Comparison of ENCODE assay signal across 29 mouse cellular contexts in the genomic region with DNA sequence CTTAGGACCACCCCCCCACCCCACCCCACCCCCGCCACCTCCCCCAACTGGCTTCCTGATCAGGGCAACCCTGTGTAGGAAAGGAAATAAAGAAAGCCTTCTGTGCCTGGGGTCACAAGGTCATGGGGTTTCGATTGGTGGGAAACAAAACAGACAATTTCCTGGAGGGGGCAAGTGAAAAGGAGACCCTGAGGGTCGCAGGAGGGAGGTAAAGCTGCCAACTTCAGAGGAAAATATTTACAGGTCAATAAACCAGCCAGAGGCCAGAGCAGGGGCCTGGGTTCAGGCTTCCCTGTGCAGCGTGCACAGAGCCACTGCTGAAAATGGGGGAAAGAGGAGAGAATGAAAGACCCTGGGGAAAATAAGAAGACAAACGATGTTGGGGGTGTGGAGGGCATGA.
DNase-seq lines count a peak whose midpoint lies in the region; ATAC-seq lines count a peak whose summit lies in the region.
"Had no signal": no experiment of that assay in that cellular context is flagged by ENCODE, and none has a peak within 500 bp of the region (broad histone marks: within the 10 kb centered on the region; RNA-seq: fewer than 3 reads in every experiment).

No protein-coding gene starts in this region.

- no peak overlapping the region for H3K4me2 ChIP-seq in forebrain, embryonic 14.5 days (ENCODE audit: low read length)
- H3K4me2 ChIP-seq in neural tube, embryonic 15.5 days, result no peak overlapping the region
- H3K4me2 ChIP-seq in limb, embryonic 11.5 days (ENCODE audit: low read depth, severe bottlenecking), result no peak overlapping the region; the same call in 1 of the 2 replicates
- H3K4me2 ChIP-seq: embryonic facial prominence, embryonic 15.5 days; forebrain, embryonic 15.5 days; hindbrain, embryonic 15.5 days; liver, embryonic 12.5 days; midbrain, embryonic 11.5 days; stomach, embryonic 15.5 days had no signal

- H3K27ac ChIP-seq in forebrain, embryonic 10.5 days, result peak overlapping the region; percentile 40; the same call in 1 of the 2 replicates
- H3K27ac ChIP-seq in forebrain, embryonic 14.5 days (ENCODE audit: low read depth, low read length), result no peak overlapping the region
- H3K27ac ChIP-seq in neural tube, embryonic 15.5 days (replicated peaks), result no peak overlapping the region
- peak overlapping the region; percentile 47; the same call in 1 of the 2 replicates for H3K27ac ChIP-seq in limb, embryonic 11.5 days (replicated peaks; ENCODE audit: low read depth, low read length)
- H3K27ac ChIP-seq: forebrain, embryonic 15.5 days; hindbrain, embryonic 15.5 days; layer of hippocampus, adult 2 months; liver, embryonic 12.5 days; stomach, embryonic 15.5 days had no signal

- peaks cover 7% of the 10 kb centered on the region; the same call in 1 of the 2 replicates for H3K9me3 ChIP-seq in forebrain, embryonic 10.5 days
- H3K9me3 ChIP-seq in forebrain, embryonic 14.5 days (replicated peaks; ENCODE audit: control insufficient read depth, low read length), result no peaks in the 10 kb centered on the region; the same call in 1 of the 2 replicates
- no peaks in the 10 kb centered on the region for H3K9me3 ChIP-seq in neural tube, embryonic 15.5 days (replicated peaks)
- no peaks in the 10 kb centered on the region for H3K9me3 ChIP-seq in limb, embryonic 11.5 days (ENCODE audit: control insufficient read depth, low read length)
- H3K9me3 ChIP-seq: embryonic facial prominence, embryonic 15.5 days; forebrain, embryonic 15.5 days; hindbrain, embryonic 15.5 days; stomach, embryonic 15.5 days had no signal

- ATAC-seq in forebrain, embryonic 14.5 days, result no peak
- no peak for ATAC-seq in neural tube, embryonic 15.5 days (ENCODE audit: low FRiP score)
- ATAC-seq in limb, embryonic 11.5 days (ENCODE audit: insufficient number of reproducible peaks, low FRiP score, low TSS enrichment, low read depth), result no peak
- ATAC-seq: activated CD4-positive, CD25-positive, alpha-beta regulatory T cell, adult 4 months; forebrain, embryonic 15.5 days; liver, embryonic 12.5 days; liver, postnatal 0 days had no signal

- H3K9ac ChIP-seq in forebrain, embryonic 14.5 days (ENCODE audit: low read length), result no peak overlapping the region
- H3K9ac ChIP-seq in neural tube, embryonic 15.5 days (replicated peaks), result no peak overlapping the region
- H3K9ac ChIP-seq in limb, embryonic 11.5 days (ENCODE audit: low read length), result no peak overlapping the region
- H3K9ac ChIP-seq: embryonic facial prominence, embryonic 15.5 days; forebrain, embryonic 15.5 days; hindbrain, embryonic 15.5 days; liver, embryonic 12.5 days; liver, postnatal 0 days; stomach, embryonic 15.5 days had no signal

- 6% methylated on average over 5 of the region's 5 CpGs for WGBS in forebrain, embryonic 10.5 days
- 25% methylated on average over 5 of the region's 5 CpGs for whole genome bisulfite sequencing in forebrain, embryonic 14.5 days
- 14% methylated on average over 5 of the region's 5 CpGs for WGBS in neural tube, embryonic 15.5 days
- WGBS in limb, embryonic 11.5 days, result 2% methylated on average over 5 of the region's 5 CpGs

- no peak overlapping the region for H3K4me3 ChIP-seq in forebrain, embryonic 10.5 days
- H3K4me3 ChIP-seq in forebrain, embryonic 14.5 days (ENCODE audit: low read depth, low read length), result no peak overlapping the region
- H3K4me3 ChIP-seq in neural tube, embryonic 15.5 days (replicated peaks), result no peak overlapping the region
- H3K4me3 ChIP-seq in limb, embryonic 11.5 days (ENCODE audit: low read depth, low read length), result no peak overlapping the region
- H3K4me3 ChIP-seq: embryonic facial prominence, embryonic 15.5 days; forebrain, embryonic 15.5 days; hindbrain, embryonic 15.5 days; layer of hippocampus, adult 2 months; liver, embryonic 12.5 days; myocyte; stomach, embryonic 15.5 days had no signal

- H3K27me3 ChIP-seq in forebrain, embryonic 10.5 days (ENCODE audit: poor library complexity, severe bottlenecking), result peaks cover 14% of the 10 kb centered on the region
- no peaks in the 10 kb centered on the region for H3K27me3 ChIP-seq in forebrain, embryonic 14.5 days (replicated peaks; ENCODE audit: control insufficient read depth, insufficient read depth, low read length)
- H3K27me3 ChIP-seq in neural tube, embryonic 15.5 days (replicated peaks), result no peaks in the 10 kb centered on the region
- no peaks in the 10 kb centered on the region for H3K27me3 ChIP-seq in limb, embryonic 11.5 days (ENCODE audit: control insufficient read depth, insufficient read depth, low read length)
- H3K27me3 ChIP-seq: embryonic facial prominence, embryonic 15.5 days; forebrain, embryonic 15.5 days; hindbrain, embryonic 15.5 days; liver, embryonic 12.5 days; stomach, embryonic 15.5 days had no signal

- H3K4me1 ChIP-seq in forebrain, embryonic 10.5 days, result peaks cover 44% of the 10 kb centered on the region
- H3K4me1 ChIP-seq in forebrain, embryonic 14.5 days (ENCODE audit: control insufficient read depth, insufficient read depth, low read length), result no peaks in the 10 kb centered on the region; the same call in 1 of the 2 replicates
- peaks cover 10% of the 10 kb centered on the region for H3K4me1 ChIP-seq in neural tube, embryonic 15.5 days
- H3K4me1 ChIP-seq in limb, embryonic 11.5 days (ENCODE audit: control insufficient read depth, insufficient read depth, low read length), result peaks cover 26% of the 10 kb centered on the region
- H3K4me1 ChIP-seq: hindbrain, embryonic 15.5 days had no signal

- peak; percentile 22 for DNase-seq in forebrain, embryonic 10.5 days (ENCODE audit: extremely low spot score, low spot score)
- no peak for DNase-seq in forebrain, embryonic 14.5 days (ENCODE audit: low spot score)
- peak; percentile 46 for DNase-seq in neural tube, embryonic 10.5 days (ENCODE audit: extremely low spot score, low spot score)
- peak; percentile 60 for DNase-seq in limb, embryonic 11.5 days (ENCODE audit: low spot score)
- peak; percentile 38 for DNase-seq in yolk sac, embryonic 10.5 days (ENCODE audit: low spot score)
- no peak for DNase-seq in gastrocnemius, postnatal 36 days
- no peak for DNase-seq in cerebellum, postnatal 25 days
- DNase-seq: adrenal gland, postnatal 36 days; cerebellum, adult 18-20 months; cerebellum, postnatal 10 days; gastrocnemius, postnatal 10 days; heart, postnatal 36 days; kidney, adult 18-20 months; kidney, postnatal 36 days; layer of hippocampus, postnatal 36 days; liver, postnatal 0 days; retina, postnatal 1 day; right cerebral cortex, postnatal 14 days; thymus, postnatal 14 days had no signal

- H3K36me3 ChIP-seq in forebrain, embryonic 10.5 days (replicated peaks), result peaks cover 30% of the 10 kb centered on the region
- no peaks in the 10 kb centered on the region for H3K36me3 ChIP-seq in forebrain, embryonic 14.5 days (ENCODE audit: control insufficient read depth, insufficient read depth, low read length)
- no peaks in the 10 kb centered on the region for H3K36me3 ChIP-seq in neural tube, embryonic 15.5 days
- H3K36me3 ChIP-seq in limb, embryonic 11.5 days (ENCODE audit: control insufficient read depth, insufficient read depth, low read length), result 0 out of 2 replicates have a peak, but pooled peaks cover 2% of the 10 kb centered on the region
- H3K36me3 ChIP-seq: forebrain, embryonic 15.5 days; hindbrain, embryonic 15.5 days; liver, embryonic 12.5 days had no signal

- intact Hi-C loops in gastrocnemius, postnatal 36 days (cut with DNase I), result no loop called here

Comparison
In these comparisons a context has a peak if more than half of its experiments do, and no peak if none do; other contexts are left out.
1. DNase-seq: peak in forebrain, embryonic 10.5 days (single experiment), neural tube, embryonic 10.5 days (single experiment), limb, embryonic 11.5 days (single experiment) and yolk sac, embryonic 10.5 days (single experiment); none in forebrain, embryonic 14.5 days (single experiment), gastrocnemius, postnatal 36 days (0 of 2) and cerebellum, postnatal 25 days (0 of 2).
2. H3K27ac ChIP-seq: peak in forebrain, embryonic 10.5 days (single experiment) and limb, embryonic 11.5 days (single experiment); none in forebrain, embryonic 14.5 days (single experiment) and neural tube, embryonic 15.5 days (single experiment).